Mouse (Mus musculus) spleen, adult 2 months (tissue): ENCODE data around the gene Parvg. TPM values are rescaled to one million over a fixed set of nuclear protein-coding genes. Genes with fewer than 3 reads are reported as not detected.
A peak's percentile ranks its signal among the peaks of the same experiment; 100 is the strongest.

ENCODE experiments used
- DNase-seq, 2 experiments: peaks; one replicate each; pipeline versions ENCODE4 v3.0.0 to v3.0.0-alpha.2; 2012 to 2021; ENCODE audit warnings: low spot score in 2 of 2, low read depth in 1 of 2
- H3K27ac ChIP-seq: fragments of 200-500 bp; 2 replicates; pipeline ENCODE4 v1.5.1; 2012; ENCODE audit warnings: low read length, inconsistent platforms; ENCODE audit not compliant: insufficient read depth
- H3K27me3 ChIP-seq: fragments of 200-500 bp; 2 replicates; pipeline ENCODE4 v1.6.1; 2012; ENCODE audit warnings: mild to moderate bottlenecking, moderate library complexity, low read length, inconsistent platforms; ENCODE audit not compliant: control insufficient read depth, insufficient read depth
- H3K36me3 ChIP-seq: fragments of 200-500 bp; 2 replicates; pipeline ENCODE4 v1.6.1; 2012; ENCODE audit warnings: mild to moderate bottlenecking, low read length, inconsistent platforms; ENCODE audit not compliant: control insufficient read depth, insufficient read depth
- H3K4me1 ChIP-seq: fragments of 200-500 bp; 2 replicates; pipeline ENCODE4 v1.6.1; 2011; ENCODE audit warnings: inconsistent platforms; ENCODE audit not compliant: control insufficient read depth, insufficient read depth, insufficient read length
- H3K4me3 ChIP-seq: fragments of 200-500 bp; 2 replicates; pipeline ENCODE4 v1.5.1; 2011; ENCODE audit warnings: mild to moderate bottlenecking, inconsistent platforms; ENCODE audit not compliant: insufficient read depth, insufficient read length; ENCODE audit errors: extremely low read depth
- CTCF ChIP-seq: fragments of 200-500 bp; IDR thresholded peaks from 2 replicates; pipeline ENCODE4 v1.5.1; 2011; ENCODE audit warnings: mild to moderate bottlenecking, inconsistent platforms; ENCODE audit not compliant: insufficient read depth, insufficient read length, insufficient replicate concordance; ENCODE audit errors: extremely low read depth
- POLR2A ChIP-seq: fragments of 200-500 bp; IDR thresholded peaks from 2 replicates; pipeline ENCODE4 v1.6.1; 2011; ENCODE audit warnings: low read depth, low read length, inconsistent platforms
- WGBS: fragments of 180-500 bp; shearing (Covaris S2); methylation state at CpG from one replicate; pipeline ENCODE4 v1.1.7; 2018; 5-methylcytosine and 5-hydroxymethylcytosine counted together
- polyA plus RNA-seq: library from polyadenylated mRNA; depleted of rRNA; stranded (reverse); fragments of >200 nt; gene quantifications from 2 replicates; pipeline ENCODE4 v1.2.3, GENCODE M21; 2012

Parvg gene
- polyA plus RNA-seq, 1 experiment, result 75.0 TPM

DNA sequence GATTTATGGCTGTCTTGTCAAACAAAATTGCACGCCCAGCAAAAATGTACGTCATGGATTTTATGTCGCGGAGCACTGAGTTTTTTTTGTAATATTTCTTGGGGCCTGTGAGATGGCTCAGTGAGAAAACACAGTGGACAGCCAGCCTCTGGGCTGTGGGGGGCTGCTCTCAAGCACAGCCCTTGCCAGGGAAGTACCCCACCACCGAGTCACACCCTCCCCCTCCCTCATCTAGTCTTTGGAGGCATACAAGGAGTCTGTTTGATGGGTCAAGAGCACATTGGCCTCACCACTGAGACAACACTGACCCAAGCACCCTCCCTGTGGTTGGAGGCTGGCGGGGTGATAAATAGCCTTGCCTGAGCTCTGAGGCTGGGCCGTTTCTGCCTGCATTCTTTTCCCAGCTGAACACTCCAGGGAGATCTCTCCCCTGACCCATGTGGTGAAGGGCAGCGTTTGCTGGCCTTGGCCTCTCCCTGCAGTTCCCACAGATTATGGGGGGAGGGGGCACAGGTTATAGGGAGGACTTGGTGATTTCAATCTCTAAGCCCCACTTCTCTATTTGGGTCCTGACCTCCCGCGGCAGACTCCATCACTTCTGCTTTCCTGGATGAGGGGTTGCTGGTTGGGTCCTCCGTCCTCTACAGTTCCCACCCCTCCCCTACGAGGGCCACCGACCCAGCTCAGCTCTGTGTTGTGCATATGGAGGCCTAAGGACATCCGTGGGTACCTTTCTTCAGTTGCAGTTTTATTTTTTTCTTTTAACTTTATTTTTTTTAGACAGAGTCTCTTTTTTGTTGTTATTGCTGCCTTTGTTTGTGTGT is 26.3 kb downstream of the Parvg start:
- WGBS, result 48% methylated on average over 14 of the region's 14 CpGs
- DNase-seq, result no peak
- H3K4me1 ChIP-seq, result peaks cover 3% of the 10 kb centered on the region; the same call in 1 of the 2 replicates
- no peaks in the 10 kb centered on the region for H3K27me3 ChIP-seq
- H3K36me3 ChIP-seq, result peaks cover 1% of the 10 kb centered on the region; the same call in 1 of the 2 replicates
- no peak overlapping the region for H3K4me3 ChIP-seq
- TF ChIP-seq POLR2A (no peak), CTCF (no peak)
- H3K27ac ChIP-seq, result 0 out of 2 replicates have a peak overlapping the region, but pooled peaks have one; percentile 3

- DNase-seq, result no peak
- no peak for TF ChIP-seq CTCF
- TF ChIP-seq POLR2A, result no peak
- H3K27me3 ChIP-seq, result no peaks in the 10 kb centered on the region
- H3K4me1 ChIP-seq, result peaks cover 3% of the 10 kb centered on the region; the same call in 1 of the 2 replicates
- WGBS, result 45% methylated on average over 7 of the region's 7 CpGs
- H3K36me3 ChIP-seq, result peaks cover 1% of the 10 kb centered on the region; the same call in 1 of the 2 replicates
- H3K27ac ChIP-seq, result no peak overlapping the region
- no peak overlapping the region for H3K4me3 ChIP-seq
These were observed 27.5 kb downstream of the Parvg start for GRCm38 (mm10) chr15:84351342-84351741.

DNA sequence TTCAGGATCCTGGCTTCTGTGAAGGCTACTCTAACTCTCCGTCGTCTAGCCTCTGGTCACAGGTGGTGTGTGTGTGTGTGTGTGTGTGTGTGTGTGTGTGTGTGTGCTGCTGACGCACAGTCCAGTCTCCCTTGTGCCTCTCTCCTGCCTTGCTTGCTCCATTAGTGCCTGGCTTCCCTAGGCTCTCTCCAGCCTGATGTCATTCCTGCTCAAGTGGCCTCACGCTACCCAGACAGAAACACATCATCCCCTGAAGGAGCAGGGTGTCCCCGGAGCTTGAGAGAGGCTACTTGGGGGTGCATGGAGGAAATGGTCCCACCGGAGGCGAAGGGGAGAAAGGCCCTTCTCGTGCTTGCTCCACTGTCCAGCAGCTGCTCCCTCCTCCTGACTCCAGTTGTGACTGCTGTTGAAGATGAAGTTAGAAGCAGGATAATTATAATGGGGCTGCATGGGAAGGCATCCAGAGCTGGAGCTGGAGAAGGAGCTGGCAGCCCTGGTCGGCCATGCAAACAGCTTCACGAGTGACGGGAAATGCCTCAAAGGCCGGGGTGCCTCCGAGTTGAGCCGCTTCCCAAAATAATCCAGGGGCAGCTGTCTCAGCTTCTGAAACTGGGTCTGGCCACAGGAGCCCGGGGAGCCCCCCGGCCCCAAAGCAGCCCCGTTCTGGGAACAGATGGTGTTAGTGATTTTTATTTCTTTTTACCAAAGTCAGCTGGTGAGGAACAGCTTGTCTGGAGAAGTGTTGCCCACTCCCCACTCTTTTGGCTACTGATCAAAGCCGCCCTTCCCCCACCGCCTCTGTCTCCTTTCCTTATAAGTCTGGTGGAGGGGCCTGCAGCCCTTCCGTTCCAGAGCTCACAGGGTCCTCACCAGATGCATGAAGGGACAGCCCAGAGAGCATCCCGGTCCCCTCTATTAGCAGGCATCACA is 28.4 kb downstream of the Parvg start:
- Histone ChIP-seq H3K36me3 (peaks cover under 1% of the 10 kb centered on the region; the same call in 1 of the 2 replicates), H3K4me1 (peaks cover 3% of the 10 kb centered on the region; the same call in 1 of the 2 replicates), H3K27ac (no peak overlapping the region), H3K27me3 (no peaks in the 10 kb centered on the region), H3K4me3 (no peak overlapping the region)
- WGBS, result 88% methylated on average over 21 of the region's 21 CpGs
- DNase-seq, result no peak
- no peak for TF ChIP-seq CTCF
- TF ChIP-seq POLR2A, result no peak

- no peak for DNase-seq
- H3K27ac ChIP-seq, result no peak overlapping the region
- no peak overlapping the region for H3K4me3 ChIP-seq
- 9% methylated on average over 5 of the region's 5 CpGs for WGBS
- H3K27me3 ChIP-seq, result no peaks in the 10 kb centered on the region
- TF ChIP-seq POLR2A (no peak), CTCF (no peak)
- peaks cover 2% of the 10 kb centered on the region; the same call in 1 of the 2 replicates for H3K4me1 ChIP-seq
- H3K36me3 ChIP-seq, result no peaks in the 10 kb centered on the region
These were observed 31.3 kb downstream of the Parvg start for GRCm38 (mm10) chr15:84355081-84355480.

DNA sequence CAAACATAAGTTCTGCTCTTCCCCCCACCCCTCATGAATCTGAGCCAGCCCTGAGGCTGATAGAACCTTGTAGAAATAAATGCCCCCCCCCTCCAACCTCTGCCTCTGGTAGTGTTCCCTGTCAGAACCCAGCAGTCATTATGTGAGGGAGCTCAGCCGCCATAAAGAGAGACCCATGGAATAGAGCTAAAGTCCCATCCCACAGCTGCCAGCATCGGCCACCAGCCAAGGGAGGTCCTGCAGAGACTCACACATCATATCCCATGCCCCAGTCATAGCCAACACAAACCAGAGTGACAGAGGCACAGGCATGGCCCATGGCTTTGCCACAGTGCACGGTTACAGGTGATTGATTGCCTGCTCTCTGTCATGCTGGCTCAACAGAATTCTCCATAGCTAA is 40.9 kb downstream of the Parvg start:
- TF ChIP-seq CTCF, result no peak
- TF ChIP-seq POLR2A, result no peak
- DNase-seq, result no peak
- Histone ChIP-seq H3K27me3 (no peaks in the 10 kb centered on the region), H3K4me3 (no peak overlapping the region), H3K36me3 (no peaks in the 10 kb centered on the region), H3K27ac (no peak overlapping the region), H3K4me1 (no peaks in the 10 kb centered on the region)
- 90% methylated on average over 3 of the region's 3 CpGs for whole genome bisulfite sequencing

DNA sequence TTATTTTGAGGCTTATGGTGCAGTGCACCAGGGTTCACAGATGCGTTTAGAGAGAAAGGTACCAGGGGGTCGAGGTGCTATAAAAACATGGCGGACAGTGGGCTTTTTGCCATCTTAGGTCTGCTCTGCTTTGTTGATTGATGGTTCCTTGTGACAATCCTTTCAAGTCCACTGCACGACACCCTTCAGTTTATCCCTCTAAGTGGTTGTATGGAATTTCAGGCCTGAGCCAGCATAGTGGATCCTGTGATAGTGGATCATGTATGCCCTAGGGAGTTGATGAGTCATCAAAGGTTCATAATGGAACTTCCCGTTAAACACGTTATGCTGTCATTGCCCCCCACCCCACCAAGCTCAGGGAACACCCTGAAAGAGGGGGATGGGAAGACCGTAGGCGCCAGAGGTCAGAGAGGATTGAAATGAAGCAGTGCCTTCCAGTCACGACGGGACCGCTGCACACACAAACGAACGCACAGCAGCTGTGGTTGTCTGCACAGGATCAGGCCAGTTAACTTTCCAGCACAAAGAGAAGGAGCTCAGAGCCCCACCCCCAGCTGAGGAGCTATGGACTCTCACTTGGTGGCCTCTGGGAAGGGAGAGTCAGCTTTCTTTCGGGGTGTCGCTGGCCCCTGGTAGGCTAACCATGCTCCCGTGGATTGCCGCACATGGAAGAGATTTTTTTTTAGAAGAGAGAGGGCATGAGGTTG is 42.0 kb downstream of the Parvg start:
- WGBS, result 89% methylated on average over 17 of the region's 17 CpGs
- TF ChIP-seq POLR2A (no peak), CTCF (no peak)
- no peaks in the 10 kb centered on the region for H3K4me1 ChIP-seq
- H3K27me3 ChIP-seq, result no peaks in the 10 kb centered on the region
- H3K4me3 ChIP-seq, result no peak overlapping the region
- H3K36me3 ChIP-seq, result no peaks in the 10 kb centered on the region
- no peak overlapping the region for H3K27ac ChIP-seq
- no peak for DNase-seq
